Mouse (Mus musculus) thymus, adult 2 months (tissue): ENCODE results near the gene Tex37. TPM values are rescaled to one million over a fixed set of nuclear protein-coding genes. Genes with fewer than 3 reads are reported as not detected.

Experiments
- DNase-seq: peaks from one replicate; pipeline ENCODE4 v3.0.0; 2021
- H3K27ac ChIP-seq: fragments of 200-500 bp; 2 replicates; pipeline ENCODE4 v1.5.1; 2012; ENCODE audit warnings: low read length, control low read depth; ENCODE audit not compliant: control insufficient read depth, insufficient read depth
- H3K27me3 ChIP-seq: fragments of 200-500 bp; 2 replicates; pipeline ENCODE4 v1.6.1; 2012; ENCODE audit warnings: mild to moderate bottlenecking, low read length, moderate library complexity, mixed read lengths; ENCODE audit not compliant: control insufficient read depth, insufficient read depth
- H3K36me3 ChIP-seq: fragments of 200-500 bp; 2 replicates; pipeline ENCODE4 v1.6.1; 2012; ENCODE audit warnings: mild to moderate bottlenecking, low read length, moderate library complexity; ENCODE audit not compliant: control insufficient read depth, insufficient read depth
- H3K4me1 ChIP-seq: fragments of 200-500 bp; replicated peaks from 2 replicates; pipeline ENCODE4 v1.6.1; 2012; ENCODE audit warnings: low read length; ENCODE audit not compliant: control insufficient read depth, insufficient read depth
- H3K4me3 ChIP-seq: fragments of 200-500 bp; 2 replicates; pipeline ENCODE4 v1.5.1; 2012; ENCODE audit warnings: mild to moderate bottlenecking, low read length, control low read depth, moderate library complexity; ENCODE audit not compliant: control insufficient read depth, insufficient read depth
- CTCF ChIP-seq: fragments of 200-500 bp; IDR thresholded peaks from 2 replicates; pipeline ENCODE4 v1.5.1; 2012; ENCODE audit warnings: mild to moderate bottlenecking, control low read depth, low read length, moderate library complexity, borderline replicate concordance; ENCODE audit not compliant: control insufficient read depth, poor library complexity, insufficient read depth; ENCODE audit errors: extremely low read depth
- POLR2A ChIP-seq: fragments of 200-500 bp; IDR thresholded peaks from 2 replicates; pipeline ENCODE4 v1.6.1; 2012; ENCODE audit warnings: mild to moderate bottlenecking, low read length, control low read depth, moderate library complexity; ENCODE audit not compliant: control insufficient read depth, poor library complexity, insufficient read depth; ENCODE audit errors: extremely low read depth
- WGBS: fragments of 180-500 bp; shearing (Covaris S2); methylation state at CpG from one replicate; pipeline ENCODE4 v1.1.7; 2018; 5-methylcytosine and 5-hydroxymethylcytosine counted together
- polyA plus RNA-seq: library from polyadenylated mRNA; depleted of rRNA; stranded (reverse); fragments of >200 nt; gene quantifications from 2 replicates; pipeline ENCODE4 v1.2.3, GENCODE M21; 2012; rRNA removed

Gene Tex37
- polyA plus RNA-seq: 0.26 TPM in 1 of 2 replicates, not detected in the other

DNA sequence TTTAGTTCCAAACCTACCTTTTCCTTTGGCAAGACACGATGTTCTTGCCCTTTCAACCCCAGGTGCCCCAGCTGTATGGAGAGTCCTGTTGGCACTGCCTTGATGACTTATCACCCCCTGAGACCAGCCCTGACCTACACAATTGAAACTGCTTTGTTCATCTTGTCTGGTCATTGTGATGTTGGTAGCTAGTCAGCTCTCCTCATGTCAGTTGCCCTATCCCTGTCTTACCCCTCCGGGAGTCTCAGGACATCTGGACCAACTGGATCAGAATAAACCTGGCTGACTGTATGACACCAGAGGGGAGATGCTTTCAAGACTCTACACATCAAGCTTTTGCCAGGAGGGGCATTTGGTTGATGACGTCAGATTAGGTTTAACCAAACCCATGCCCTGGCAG is at the start of gene Tex37:
TSS of gene Tex37 (minus strand) at position 101 of the 400 bp plus-strand sequence.
- H3K36me3 ChIP-seq: no peaks in the 10 kb centered on the region
- H3K27me3 ChIP-seq: no peaks in the 10 kb centered on the region
- H3K27ac ChIP-seq: no peak within 1 kb of the TSS
- WGBS: 88% methylated on average over 3 of the region's 3 CpGs
- TF ChIP-seq CTCF (no peak), POLR2A (no peak)
- H3K4me3 ChIP-seq: no peak within 1 kb of the TSS
- DNase-seq: no peak
- H3K4me1 ChIP-seq: no peaks in the 10 kb centered on the region

DNA sequence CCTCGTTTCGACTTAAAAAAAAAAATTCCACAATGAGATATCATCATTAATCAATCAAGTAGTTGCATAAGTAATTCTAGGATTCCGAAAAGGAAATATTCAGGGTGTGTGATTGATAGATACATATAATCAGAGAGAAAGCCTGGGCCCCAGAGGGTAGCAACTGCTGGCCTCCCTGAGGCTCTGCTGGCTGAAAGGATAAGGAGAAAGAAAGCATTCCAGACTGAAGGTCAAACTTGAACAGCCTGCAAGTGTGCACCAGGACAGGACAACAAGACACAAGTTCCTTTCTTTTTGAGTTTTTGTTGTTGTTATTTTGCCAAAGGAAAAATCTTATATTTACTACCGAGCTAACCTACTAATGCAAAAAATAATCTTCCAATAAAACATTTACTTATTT is 49.6 kb upstream of the Tex37 start:
- H3K27ac ChIP-seq: no peak overlapping the region
- no peak overlapping the region for H3K4me3 ChIP-seq
- no peaks in the 10 kb centered on the region for H3K36me3 ChIP-seq
- no peak for DNase-seq
- H3K4me1 ChIP-seq: peaks cover 4% of the 10 kb centered on the region; the same call in 1 of the 2 replicates
- 90% methylated on average over 4 of the region's 4 CpGs for WGBS
- H3K27me3 ChIP-seq: no peaks in the 10 kb centered on the region; the same call in 1 of the 2 replicates
- TF ChIP-seq POLR2A: no peak
- no peak for TF ChIP-seq CTCF

DNA sequence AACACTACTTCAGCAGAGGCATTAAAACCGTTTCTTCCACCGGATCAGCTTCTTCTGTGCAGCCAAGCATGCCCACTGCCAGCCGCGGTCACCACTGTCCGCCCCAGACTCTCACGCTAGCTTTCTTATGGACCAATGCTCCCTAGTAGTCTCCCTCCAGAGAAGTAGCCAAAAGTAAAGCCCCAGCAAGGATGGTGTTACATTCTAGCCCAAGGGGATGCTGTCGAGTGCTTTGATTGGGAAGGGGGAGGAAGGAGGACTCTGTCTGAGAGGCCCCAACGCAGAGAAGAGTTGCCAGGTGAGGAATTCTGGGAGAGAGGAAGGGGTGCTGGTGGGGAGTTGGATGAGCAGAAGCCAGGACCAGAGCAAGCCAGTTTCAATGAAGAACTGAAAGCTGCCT is 48.7 kb upstream of the Tex37 start:
- no peak for DNase-seq
- peaks cover 4% of the 10 kb centered on the region; the same call in 1 of the 2 replicates for H3K4me1 ChIP-seq
- no peak for TF ChIP-seq CTCF
- no peak for TF ChIP-seq POLR2A
- no peak overlapping the region for H3K27ac ChIP-seq
- H3K4me3 ChIP-seq: no peak overlapping the region
- no peaks in the 10 kb centered on the region; the same call in 1 of the 2 replicates for H3K27me3 ChIP-seq
- no peaks in the 10 kb centered on the region for H3K36me3 ChIP-seq
- 16% methylated on average over 8 of the region's 8 CpGs for WGBS

DNA sequence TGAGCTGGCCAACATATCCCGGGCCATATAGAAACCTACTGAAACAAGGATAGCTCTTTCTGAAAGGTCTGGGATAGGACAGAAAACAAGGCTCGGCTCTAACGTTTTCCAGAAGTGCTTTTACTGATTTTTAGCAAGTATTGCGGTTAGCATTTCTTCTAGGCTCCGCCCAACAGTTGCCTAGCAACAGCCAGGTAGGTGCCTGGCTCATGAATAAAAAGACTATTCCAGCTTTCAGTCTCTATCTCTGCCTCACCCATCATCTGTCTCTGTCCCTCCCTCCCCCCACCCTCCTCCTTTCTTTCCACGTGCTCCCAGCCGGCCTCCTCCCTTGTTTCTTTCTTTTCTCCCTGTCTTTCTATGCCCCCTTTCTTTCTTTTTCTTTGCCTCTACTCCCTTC is 47.0 kb upstream of the Tex37 start:
- TF ChIP-seq CTCF (no peak), POLR2A (no peak)
- Histone ChIP-seq H3K27ac (no peak overlapping the region), H3K4me3 (no peak overlapping the region), H3K27me3 (no peaks in the 10 kb centered on the region; the same call in 1 of the 2 replicates), H3K4me1 (peaks cover 4% of the 10 kb centered on the region; the same call in 1 of the 2 replicates), H3K36me3 (no peaks in the 10 kb centered on the region)
- no peak for DNase-seq
- WGBS: 56% methylated on average over 7 of the region's 7 CpGs

DNA sequence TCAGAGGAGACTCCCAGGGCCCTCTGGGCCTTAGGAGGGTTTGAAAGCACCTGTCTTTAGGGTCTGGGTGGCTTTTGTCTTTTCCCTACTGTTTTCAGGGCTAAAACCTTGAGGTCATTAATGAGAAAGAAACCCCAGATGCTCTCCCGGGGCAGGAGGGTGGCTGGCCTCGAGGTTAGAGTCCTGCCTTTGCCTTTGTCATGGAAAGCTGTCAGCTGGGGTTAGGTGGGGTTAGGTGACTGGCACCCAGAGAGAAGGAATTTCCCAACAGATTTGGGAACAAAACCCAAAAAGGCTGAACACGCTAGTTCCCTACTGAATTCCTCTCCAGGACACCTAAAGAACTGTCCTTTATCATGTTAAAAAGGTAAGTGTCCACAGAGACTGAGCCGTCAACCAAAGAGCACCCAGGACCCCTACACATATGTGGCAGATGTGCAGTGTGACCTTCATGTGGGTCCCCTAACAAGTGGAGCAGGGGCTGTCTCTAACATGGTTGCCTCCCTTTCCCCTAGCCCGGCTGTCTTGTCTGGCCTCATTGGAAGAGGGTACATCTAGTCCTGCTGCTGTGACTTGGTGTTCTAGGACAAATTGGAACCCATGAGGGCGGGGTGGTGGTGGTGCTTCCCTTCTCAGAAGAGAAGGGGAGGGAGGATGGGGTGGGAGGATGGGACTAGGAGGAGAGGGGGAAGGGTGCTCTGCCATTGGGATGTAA is 45.5 kb upstream of the Tex37 start:
- Histone ChIP-seq H3K27ac (no peak overlapping the region), H3K27me3 (no peaks in the 10 kb centered on the region; the same call in 1 of the 2 replicates), H3K4me1 (peaks cover 4% of the 10 kb centered on the region; the same call in 1 of the 2 replicates), H3K36me3 (no peaks in the 10 kb centered on the region), H3K4me3 (no peak overlapping the region)
- no peak for TF ChIP-seq CTCF
- WGBS: 77% methylated on average over 6 of the region's 6 CpGs
- DNase-seq: no peak

DNA sequence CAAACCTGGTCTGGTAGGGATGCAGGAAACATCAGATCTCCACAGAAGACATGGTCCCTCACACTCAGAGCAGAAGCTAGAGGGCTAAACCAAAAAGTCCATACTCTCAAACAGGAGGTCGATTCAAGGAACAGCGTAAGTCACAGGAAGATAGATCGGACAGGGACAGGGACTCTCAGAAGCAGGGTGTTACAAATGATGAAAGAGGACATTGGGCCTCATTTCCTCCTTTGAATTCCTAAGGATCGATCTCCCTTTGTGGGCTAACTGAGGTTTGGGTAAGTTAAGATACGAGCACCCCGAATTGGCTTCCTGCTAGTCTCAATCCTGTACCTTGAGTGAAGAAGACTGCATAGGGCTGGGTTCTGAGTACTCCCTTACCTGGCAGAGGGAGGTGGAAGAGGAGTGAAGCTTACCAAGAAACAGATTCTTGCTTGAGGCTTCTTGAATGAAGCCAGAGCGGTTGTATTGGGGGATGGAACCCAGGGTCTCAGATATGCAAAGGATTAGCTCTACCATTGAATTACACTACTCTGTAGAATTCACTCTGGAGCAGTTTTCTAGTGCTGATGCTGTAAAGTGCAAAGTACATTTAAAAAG is 38.7 kb upstream of the Tex37 start:
- TF ChIP-seq POLR2A: no peak
- TF ChIP-seq CTCF: no peak
- Histone ChIP-seq H3K27me3 (peaks cover 24% of the 10 kb centered on the region), H3K36me3 (no peaks in the 10 kb centered on the region), H3K27ac (no peak overlapping the region), H3K4me3 (no peak overlapping the region), H3K4me1 (peaks cover 9% of the 10 kb centered on the region; the same call in 1 of the 2 replicates)
- WGBS: 39% methylated on average over 7 of the region's 7 CpGs
- no peak for DNase-seq

DNA sequence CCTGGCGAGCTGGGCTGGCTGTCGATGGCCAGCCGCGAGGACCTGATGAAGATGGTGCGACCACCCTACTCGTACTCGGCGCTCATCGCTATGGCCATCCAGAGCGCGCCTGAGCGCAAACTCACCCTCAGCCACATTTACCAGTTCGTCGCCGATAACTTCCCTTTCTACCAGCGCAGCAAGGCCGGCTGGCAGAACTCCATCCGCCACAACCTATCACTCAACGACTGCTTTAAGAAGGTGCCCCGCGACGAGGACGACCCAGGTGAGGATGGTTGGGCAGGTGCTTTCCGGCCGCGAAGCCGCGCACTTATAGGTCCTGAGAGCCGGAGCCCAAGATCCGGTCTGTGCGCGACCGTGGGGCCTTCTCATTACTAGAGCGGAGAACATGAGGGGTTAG is 38.2 kb upstream of the Tex37 start:
- no peak for DNase-seq
- no peaks in the 10 kb centered on the region for H3K36me3 ChIP-seq
- peaks cover 24% of the 10 kb centered on the region for H3K27me3 ChIP-seq
- 2% methylated on average over 34 of the region's 34 CpGs for WGBS
- no peak overlapping the region for H3K4me3 ChIP-seq
- TF ChIP-seq CTCF (no peak), POLR2A (no peak)
- no peak overlapping the region for H3K27ac ChIP-seq
- peaks cover 9% of the 10 kb centered on the region; the same call in 1 of the 2 replicates for H3K4me1 ChIP-seq
